Mouse (Mus musculus) splenic B cell, adult 2 months (primary cell): ENCODE measurements at regions not wholly inside any gene's neighbourhood (a gene's known extent, or its start where the extent isn't known, plus 50 kb on each side); places are given as distances from the start of the nearest gene placed in this dataset.

Source experiments
- DNase-seq: peaks from one replicate; pipeline ENCODE4 v3.0.0-alpha.2; 2011; ENCODE audit warnings: low read depth, low spot score
- H3K27me3 ChIP-seq: 2 replicates; pipeline ENCODE4 v1.6.1; 2012; ENCODE audit warnings: mild to moderate bottlenecking, low read length, moderate library complexity, mixed read lengths; ENCODE audit not compliant: control insufficient read depth, poor library complexity, insufficient read depth, severe bottlenecking
- H3K36me3 ChIP-seq: 2 replicates; pipeline ENCODE4 v1.6.1; 2012; ENCODE audit warnings: mild to moderate bottlenecking, low read length, moderate library complexity, mixed read lengths; ENCODE audit not compliant: control insufficient read depth, poor library complexity, insufficient read depth, severe bottlenecking

- Histone ChIP-seq H3K27me3 (no peaks in the 10 kb centered on the region), H3K36me3 (no peaks in the 10 kb centered on the region)
- DNase-seq = no peak
Measured at GRCm38 (mm10) chr3:39978916-39979679, 552.0 kb upstream of the Intu start.

- H3K36me3 ChIP-seq = no peaks in the 10 kb centered on the region
- no peak for DNase-seq
Measured at GRCm38 (mm10) chr3:39982656-39983055, 548.4 kb upstream of the Intu start.

GRCm38 (mm10) chr3:39987710-39988109, 543.4 kb upstream of the Intu start:
- no peak for DNase-seq
- Histone ChIP-seq H3K36me3 (no peaks in the 10 kb centered on the region), H3K27me3 (no peaks in the 10 kb centered on the region)

More at GRCm38 (mm10) chr3:39982656-39983055, 548.4 kb upstream of the Intu start:
- H3K27me3 ChIP-seq = no peaks in the 10 kb centered on the region

- H3K27me3 ChIP-seq = no peaks in the 10 kb centered on the region
- no peak for DNase-seq
- H3K36me3 ChIP-seq = no peaks in the 10 kb centered on the region
Measured at GRCm38 (mm10) chr3:39998628-39999027, 532.5 kb upstream of the Intu start.

- no peak for DNase-seq
- Histone ChIP-seq H3K36me3 (no peaks in the 10 kb centered on the region), H3K27me3 (no peaks in the 10 kb centered on the region)
Measured at GRCm38 (mm10) chr3:39999846-40000245, 531.2 kb upstream of the Intu start.

GRCm38 (mm10) chr3:40002838-40003237, 528.2 kb upstream of the Intu start:
- H3K27me3 ChIP-seq = no peaks in the 10 kb centered on the region
- H3K36me3 ChIP-seq = no peaks in the 10 kb centered on the region
- DNase-seq = no peak

GRCm38 (mm10) chr3:40010051-40010450, 521.0 kb upstream of the Intu start:
- no peak for DNase-seq
- Histone ChIP-seq H3K27me3 (no peaks in the 10 kb centered on the region), H3K36me3 (no peaks in the 10 kb centered on the region)

GRCm38 (mm10) chr3:40021682-40022081, 509.4 kb upstream of the Intu start:
- no peaks in the 10 kb centered on the region for H3K36me3 ChIP-seq
- no peaks in the 10 kb centered on the region for H3K27me3 ChIP-seq
- DNase-seq = no peak

- DNase-seq = no peak
- H3K36me3 ChIP-seq = no peaks in the 10 kb centered on the region
- no peaks in the 10 kb centered on the region for H3K27me3 ChIP-seq
Measured at GRCm38 (mm10) chr3:40027713-40028112, 503.4 kb upstream of the Intu start.

- Histone ChIP-seq H3K27me3 (no peaks in the 10 kb centered on the region), H3K36me3 (no peaks in the 10 kb centered on the region)
- DNase-seq = no peak
Measured at GRCm38 (mm10) chr3:40036177-40036576, 494.9 kb upstream of the Intu start.

- no peak for DNase-seq
- no peaks in the 10 kb centered on the region for H3K36me3 ChIP-seq
- no peaks in the 10 kb centered on the region for H3K27me3 ChIP-seq
Measured at GRCm38 (mm10) chr3:40049721-40050120, 481.4 kb upstream of the Intu start.

GRCm38 (mm10) chr3:40058281-40058680, 472.8 kb upstream of the Intu start:
- no peaks in the 10 kb centered on the region for H3K27me3 ChIP-seq
- H3K36me3 ChIP-seq = no peaks in the 10 kb centered on the region
- no peak for DNase-seq

GRCm38 (mm10) chr3:40058719-40059420, 472.2 kb upstream of the Intu start:
- H3K27me3 ChIP-seq = no peaks in the 10 kb centered on the region
- no peaks in the 10 kb centered on the region for H3K36me3 ChIP-seq
- DNase-seq = no peak

- H3K27me3 ChIP-seq = no peaks in the 10 kb centered on the region
- H3K36me3 ChIP-seq = no peaks in the 10 kb centered on the region
- DNase-seq = no peak
Measured at GRCm38 (mm10) chr3:40070137-40070667, 460.9 kb upstream of the Intu start.

GRCm38 (mm10) chr3:40076824-40077223, 454.3 kb upstream of the Intu start:
- Histone ChIP-seq H3K36me3 (no peaks in the 10 kb centered on the region), H3K27me3 (no peaks in the 10 kb centered on the region)
- no peak for DNase-seq
